19 mouse cellular contexts compared by ENCODE assay signal in the genomic region with DNA sequence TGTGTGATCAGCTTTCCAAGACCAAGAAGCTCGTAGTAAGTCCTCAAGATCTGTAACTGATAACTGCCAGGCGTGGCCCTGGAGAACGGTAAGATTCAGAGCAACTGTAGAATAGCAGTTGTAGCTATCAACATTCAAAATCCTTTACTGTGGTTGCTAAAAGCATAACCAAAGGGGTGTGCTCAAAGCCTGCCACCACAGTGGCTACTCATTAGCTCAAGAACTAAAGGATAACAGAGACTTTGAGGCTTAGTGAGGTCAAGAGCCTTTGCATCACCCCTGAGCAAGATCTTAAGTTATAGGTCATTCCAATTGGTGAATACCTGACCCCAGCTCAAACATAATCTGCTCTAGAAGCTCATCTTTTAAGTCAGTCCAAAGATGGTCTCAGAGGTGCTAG.
"Had no signal": no experiment of that assay in that cellular context is flagged by ENCODE, and none has a peak within 500 bp of the region (broad histone marks: within the 10 kb centered on the region; RNA-seq: fewer than 3 reads in every experiment).

No protein-coding gene starts in this region.

- H3K9ac ChIP-seq: lung, embryonic 14.5 days; midbrain, embryonic 12.5 days; neural tube, embryonic 12.5 days; neural tube, embryonic 15.5 days had no signal

- H3K4me3 ChIP-seq: midbrain, embryonic 10.5 days; midbrain, embryonic 12.5 days; myocyte; neural tube, embryonic 12.5 days; neural tube, embryonic 15.5 days had no signal

- DNase-seq: lung, adult 18-20 months; lung, embryonic 14.5 days; lung, postnatal 10 days; lung, postnatal 4 days; midbrain, embryonic 14.5 days; retina, postnatal 1 day; right cerebral cortex, adult 18-20 months; right cerebral cortex, postnatal 25 days; right cerebral cortex, postnatal 4 days; spleen, adult 18-20 months; thymus, adult 18-20 months; thymus, postnatal 14 days; thymus, postnatal 36 days had no signal

- H3K27me3 ChIP-seq: midbrain, embryonic 12.5 days; neural tube, embryonic 12.5 days; neural tube, embryonic 15.5 days had no signal

- H3K9me3 ChIP-seq: midbrain, embryonic 12.5 days; neural tube, embryonic 15.5 days had no signal

- H3K27ac ChIP-seq: midbrain, embryonic 10.5 days; midbrain, embryonic 12.5 days; neural tube, embryonic 12.5 days had no signal

- H3K36me3 ChIP-seq: midbrain, embryonic 12.5 days; neural tube, embryonic 12.5 days; neural tube, embryonic 15.5 days had no signal

- H3K4me2 ChIP-seq: lung, embryonic 14.5 days; midbrain, embryonic 12.5 days; neural tube, embryonic 12.5 days had no signal

- ATAC-seq: midbrain, embryonic 16.5 days had no signal
